Mouse (Mus musculus): ENCODE data around the gene Mrpl55.

GRCm38 (mm10) chr11:59169807-59170206, 32.5 kb upstream of the Mrpl55 start:
- TF ChIP-seq CTCF (IDR thresholded peaks at IDR 0.05 in 2 of 3, conservative IDR thresholded peaks at IDR 0.05 in 1 of 3; ENCODE audit: control insufficient read depth in 1 of 3, insufficient read depth in 1 of 3, low read depth in 2 of 3, low read length in 3 of 3, poor library complexity in 1 of 3, severe bottlenecking in 1 of 3) (no peak), EP300 (IDR thresholded peaks at IDR 0.05; ENCODE audit: low read depth in 1 of 2, low read length in 2 of 2) (no peak), TBP (IDR thresholded peaks at IDR 0.05; ENCODE audit: low read depth, low read length) (no peak)
